Mouse (Mus musculus): Measurements from ENCODE around the gene Neurod2. TPM values are rescaled to one million over a fixed set of nuclear protein-coding genes. Genes with fewer than 3 reads are reported as not detected.

Neurod2 gene
- polyA plus RNA-seq (2014; fragmentation: Nextera tagmentation; extraction: Ambion mirVana), result 0.13 and 0.24 TPM in 2 replicates

GRCm38 (mm10) chr11:98329081-98329959 is at the start of gene Neurod2:
Gene Neurod2, minus strand, starts transcription at chr11:98329648.
- no peak within 1 kb of the TSS for H3K9ac ChIP-seq (replicated peaks; ENCODE audit: low read length)
- no peak for ATAC-seq (replicated peaks; ENCODE audit: insufficient number of reproducible peaks, low FRiP score, low TSS enrichment, low read depth)
- whole genome bisulfite sequencing, result 3% methylated on average over 38 of the region's 38 CpGs

GRCm38 (mm10) chr11:98377787-98378186 is 48.3 kb upstream of the Neurod2 start:
- H3K27me3 ChIP-seq (ENCODE audit: control insufficient read depth, insufficient read depth, low read length), result no peaks in the 10 kb centered on the region
- no peak overlapping the region for H3K9ac ChIP-seq (replicated peaks; ENCODE audit: low read length)
- DNase-seq (ENCODE audit: low spot score) (no peak), ATAC-seq (replicated peaks; ENCODE audit: insufficient number of reproducible peaks, low FRiP score, low TSS enrichment, low read depth) (no peak)
- no peak overlapping the region for H3K4me2 ChIP-seq (ENCODE audit: low read depth, low read length)
- no peak overlapping the region for H3K27ac ChIP-seq (replicated peaks; ENCODE audit: low read depth, low read length)
- no peaks in the 10 kb centered on the region for H3K4me1 ChIP-seq (ENCODE audit: control insufficient read depth, insufficient read depth, low read length)
- H3K36me3 ChIP-seq (replicated peaks; ENCODE audit: control insufficient read depth, insufficient read depth, low read depth, low read length), result no peaks in the 10 kb centered on the region; the same call in 1 of the 2 replicates
- WGBS, result 91% methylated on average over 11 of the region's 11 CpGs
- H3K9me3 ChIP-seq (replicated peaks; ENCODE audit: control insufficient read depth, low read length), result no peaks in the 10 kb centered on the region
- no peak overlapping the region for H3K4me3 ChIP-seq (ENCODE audit: low read depth, low read length)

More at GRCm38 (mm10) chr11:98329081-98329959, at the start of gene Neurod2:
- Histone ChIP-seq H3K27ac (replicated peaks; ENCODE audit: low read depth, low read length) (no peak within 1 kb of the TSS), H3K9me3 (replicated peaks; ENCODE audit: control insufficient read depth, low read length) (no peaks in the 10 kb centered on the region), H3K4me2 (ENCODE audit: low read depth, low read length) (no peak within 1 kb of the TSS), H3K4me1 (ENCODE audit: control insufficient read depth, insufficient read depth, low read length) (peaks cover 12% of the 10 kb centered on the region; the same call in 1 of the 2 replicates), H3K4me3 (ENCODE audit: low read depth, low read length) (peak within 1 kb of the TSS; percentile 9; the same call in 1 of the 2 replicates), H3K36me3 (replicated peaks; ENCODE audit: control insufficient read depth, insufficient read depth, low read depth, low read length) (no peaks in the 10 kb centered on the region), H3K27me3 (ENCODE audit: control insufficient read depth, insufficient read depth, low read length) (peaks cover 93% of the 10 kb centered on the region)
- DNase-seq (ENCODE audit: low spot score), result no peak

- Histone ChIP-seq H3K27ac (replicated peaks; ENCODE audit: low read depth, low read length) (no peak overlapping the region), H3K9me3 (replicated peaks; ENCODE audit: control insufficient read depth, low read length) (no peaks in the 10 kb centered on the region), H3K9ac (replicated peaks; ENCODE audit: low read length) (no peak overlapping the region), H3K4me2 (ENCODE audit: low read depth, low read length) (no peak overlapping the region), H3K4me3 (ENCODE audit: low read depth, low read length) (no peak overlapping the region), H3K36me3 (replicated peaks; ENCODE audit: control insufficient read depth, insufficient read depth, low read depth, low read length) (no peaks in the 10 kb centered on the region; the same call in 1 of the 2 replicates), H3K4me1 (ENCODE audit: control insufficient read depth, insufficient read depth, low read length) (no peaks in the 10 kb centered on the region), H3K27me3 (ENCODE audit: control insufficient read depth, insufficient read depth, low read length) (no peaks in the 10 kb centered on the region)
- DNase-seq (ENCODE audit: low spot score) (no peak), ATAC-seq (replicated peaks; ENCODE audit: insufficient number of reproducible peaks, low FRiP score, low TSS enrichment, low read depth) (no peak)
- WGBS, result 77% methylated on average over 5 of the region's 5 CpGs
These were observed 47.3 kb upstream of the Neurod2 start for GRCm38 (mm10) chr11:98376756-98377155.

GRCm38 (mm10) chr11:98374266-98374665 is 44.8 kb upstream of the Neurod2 start:
- ATAC-seq (replicated peaks; ENCODE audit: insufficient number of reproducible peaks, low FRiP score, low TSS enrichment, low read depth), result no peak
- Histone ChIP-seq H3K4me2 (ENCODE audit: low read depth, low read length) (no peak overlapping the region), H3K27me3 (ENCODE audit: control insufficient read depth, insufficient read depth, low read length) (no peaks in the 10 kb centered on the region), H3K4me3 (ENCODE audit: low read depth, low read length) (no peak overlapping the region), H3K9ac (replicated peaks; ENCODE audit: low read length) (no peak overlapping the region), H3K4me1 (ENCODE audit: control insufficient read depth, insufficient read depth, low read length) (no peaks in the 10 kb centered on the region), H3K27ac (replicated peaks; ENCODE audit: low read depth, low read length) (no peak overlapping the region), H3K36me3 (replicated peaks; ENCODE audit: control insufficient read depth, insufficient read depth, low read depth, low read length) (no peaks in the 10 kb centered on the region; the same call in 1 of the 2 replicates), H3K9me3 (replicated peaks; ENCODE audit: control insufficient read depth, low read length) (no peaks in the 10 kb centered on the region)
- WGBS, result 89% methylated on average over 8 of the region's 8 CpGs
- no peak for DNase-seq (ENCODE audit: low spot score)

GRCm38 (mm10) chr11:98373244-98373643 is 43.8 kb upstream of the Neurod2 start:
- H3K4me2 ChIP-seq (ENCODE audit: low read depth, low read length), result no peak overlapping the region
- ATAC-seq (replicated peaks; ENCODE audit: insufficient number of reproducible peaks, low FRiP score, low TSS enrichment, low read depth) (no peak), DNase-seq (ENCODE audit: low spot score) (no peak)
- no peak overlapping the region for H3K27ac ChIP-seq (replicated peaks; ENCODE audit: low read depth, low read length)
- H3K9me3 ChIP-seq (replicated peaks; ENCODE audit: control insufficient read depth, low read length), result no peaks in the 10 kb centered on the region
- no peaks in the 10 kb centered on the region; the same call in 1 of the 2 replicates for H3K36me3 ChIP-seq (replicated peaks; ENCODE audit: control insufficient read depth, insufficient read depth, low read depth, low read length)
- H3K9ac ChIP-seq (replicated peaks; ENCODE audit: low read length), result no peak overlapping the region
- WGBS, result 86% methylated on average over 6 of the region's 6 CpGs
- no peak overlapping the region for H3K4me3 ChIP-seq (ENCODE audit: low read depth, low read length)
- H3K4me1 ChIP-seq (ENCODE audit: control insufficient read depth, insufficient read depth, low read length), result no peaks in the 10 kb centered on the region
- no peaks in the 10 kb centered on the region for H3K27me3 ChIP-seq (ENCODE audit: control insufficient read depth, insufficient read depth, low read length)

GRCm38 (mm10) chr11:98372406-98372805 is 43.0 kb upstream of the Neurod2 start:
- H3K27ac ChIP-seq (replicated peaks; ENCODE audit: low read depth, low read length), result no peak overlapping the region
- DNase-seq (ENCODE audit: low spot score) (peak; percentile 85), ATAC-seq (replicated peaks; ENCODE audit: insufficient number of reproducible peaks, low FRiP score, low TSS enrichment, low read depth) (no peak)
- no peak overlapping the region for H3K4me2 ChIP-seq (ENCODE audit: low read depth, low read length)
- H3K27me3 ChIP-seq (ENCODE audit: control insufficient read depth, insufficient read depth, low read length), result no peaks in the 10 kb centered on the region
- no peaks in the 10 kb centered on the region; the same call in 1 of the 2 replicates for H3K36me3 ChIP-seq (replicated peaks; ENCODE audit: control insufficient read depth, insufficient read depth, low read depth, low read length)
- no peaks in the 10 kb centered on the region for H3K4me1 ChIP-seq (ENCODE audit: control insufficient read depth, insufficient read depth, low read length)
- H3K9me3 ChIP-seq (replicated peaks; ENCODE audit: control insufficient read depth, low read length), result no peaks in the 10 kb centered on the region
- no peak overlapping the region for H3K9ac ChIP-seq (replicated peaks; ENCODE audit: low read length)
- no peak overlapping the region for H3K4me3 ChIP-seq (ENCODE audit: low read depth, low read length)
- WGBS, result 12% methylated on average over 2 of the region's 2 CpGs

- no peaks in the 10 kb centered on the region for H3K9me3 ChIP-seq (replicated peaks; ENCODE audit: control insufficient read depth, low read length)
- no peaks in the 10 kb centered on the region for H3K27me3 ChIP-seq (ENCODE audit: control insufficient read depth, insufficient read depth, low read length)
- peak overlapping the region; percentile 9; the same call in 1 of the 2 replicates for H3K9ac ChIP-seq (replicated peaks; ENCODE audit: low read length)
- H3K27ac ChIP-seq (replicated peaks; ENCODE audit: low read depth, low read length), result no peak overlapping the region
- DNase-seq (ENCODE audit: low spot score) (peak; percentile 35), ATAC-seq (replicated peaks; ENCODE audit: insufficient number of reproducible peaks, low FRiP score, low TSS enrichment, low read depth) (peak; percentile 66; the same call in 1 of the 2 replicates)
- H3K4me2 ChIP-seq (ENCODE audit: low read depth, low read length), result no peak overlapping the region
- H3K36me3 ChIP-seq (replicated peaks; ENCODE audit: control insufficient read depth, insufficient read depth, low read depth, low read length), result no peaks in the 10 kb centered on the region; the same call in 1 of the 2 replicates
- H3K4me3 ChIP-seq (ENCODE audit: low read depth, low read length), result no peak overlapping the region
- H3K4me1 ChIP-seq (ENCODE audit: control insufficient read depth, insufficient read depth, low read length), result no peaks in the 10 kb centered on the region
- 36% methylated on average over 10 of the region's 10 CpGs for WGBS
These were observed 42.2 kb upstream of the Neurod2 start for GRCm38 (mm10) chr11:98371556-98372240.
